Mouse (Mus musculus) ES-Bruce4 (cell line): ENCODE measurements around the gene Kif13a. TPM values are rescaled to one million over a fixed set of nuclear protein-coding genes. Genes with fewer than 3 reads are reported as not detected.

ENCODE experiments used
- H3K27ac ChIP-seq: 2 replicates; pipeline ENCODE4 v1.5.1; 2012; ENCODE audit warnings: low read length, inconsistent platforms; ENCODE audit not compliant: insufficient read depth
- H3K27me3 ChIP-seq: 2 replicates; pipeline ENCODE4 v1.6.1; 2012; ENCODE audit warnings: mild to moderate bottlenecking, low read length, inconsistent platforms; ENCODE audit not compliant: control insufficient read depth, poor library complexity, insufficient read depth, severe bottlenecking
- H3K36me3 ChIP-seq: 2 replicates; pipeline ENCODE4 v1.6.1; 2012; ENCODE audit warnings: inconsistent platforms, mild to moderate bottlenecking, low read length, moderate library complexity; ENCODE audit not compliant: control insufficient read depth, poor library complexity, insufficient read depth, severe bottlenecking
- H3K4me1 ChIP-seq: one replicate; pipeline ENCODE4 v1.8.1; 2011; ENCODE audit warnings: low read length; ENCODE audit not compliant: control insufficient read depth, insufficient read depth
- H3K4me3 ChIP-seq: 2 replicates; pipeline ENCODE4 v1.5.1; 2011; ENCODE audit warnings: low read depth, mild to moderate bottlenecking, low read length
- H3K9ac ChIP-seq: 2 replicates; pipeline ENCODE4 v1.6.1; 2012; ENCODE audit warnings: low read depth, mild to moderate bottlenecking, inconsistent platforms; ENCODE audit not compliant: poor library complexity, severe bottlenecking
- H3K9me3 ChIP-seq: replicated peaks from 2 replicates; pipeline ENCODE4 v1.6.1; 2012; ENCODE audit warnings: mild to moderate bottlenecking, low read length, inconsistent platforms; ENCODE audit not compliant: control insufficient read depth, poor library complexity, insufficient read depth, severe bottlenecking
- CTCF ChIP-seq: IDR thresholded peaks from one replicate; pipeline ENCODE4 v1.8.1; 2011; ENCODE audit warnings: low read depth, low read length
- EP300 ChIP-seq: IDR thresholded peaks from 2 replicates; pipeline ENCODE4 v1.6.1; 2011; ENCODE audit warnings: low read depth, low read length; ENCODE audit not compliant: insufficient read depth
- POLR2A ChIP-seq: IDR thresholded peaks from one replicate; pipeline ENCODE4 v1.8.1; 2011; ENCODE audit warnings: low read length; ENCODE audit not compliant: insufficient read depth
- polyA plus RNA-seq: library from polyadenylated mRNA; stranded (reverse); fragments of >200 nt; gene quantifications from 2 replicates; pipeline ENCODE4 v1.2.4, GENCODE M21; 2011; ENCODE audit warnings: low read depth; ENCODE audit not compliant: missing spikeins, insufficient read depth, insufficient read length

Gene Kif13a
- polyA plus RNA-seq, 1 experiment, result 41.1 TPM

GRCm38 (mm10) chr13:46760921-46761320, 168.7 kb downstream of the Kif13a start:
- no peak for TF ChIP-seq EP300
- TF ChIP-seq CTCF, result no peak
- no peak for TF ChIP-seq POLR2A
- no peaks in the 10 kb centered on the region for H3K27me3 ChIP-seq
- no peak overlapping the region for H3K9ac ChIP-seq
- no peak overlapping the region for H3K4me3 ChIP-seq
- H3K36me3 ChIP-seq, result peaks cover 3% of the 10 kb centered on the region; the same call in 1 of the 2 replicates
- H3K27ac ChIP-seq, result no peak overlapping the region
- no peaks in the 10 kb centered on the region for H3K4me1 ChIP-seq
- H3K9me3 ChIP-seq, result no peaks in the 10 kb centered on the region

- peak overlapping the region; percentile 24; the same call in 1 of the 2 replicates for H3K9ac ChIP-seq
- no peaks in the 10 kb centered on the region for H3K27me3 ChIP-seq
- peak overlapping the region; percentile 28; the same call in 1 of the 2 replicates for H3K27ac ChIP-seq
- peak overlapping the region; percentile 35; the same call in 1 of the 2 replicates for H3K4me3 ChIP-seq
- peaks cover 3% of the 10 kb centered on the region; the same call in 1 of the 2 replicates for H3K36me3 ChIP-seq
- TF ChIP-seq CTCF (no peak), POLR2A (no peak), EP300 (no peak)
- H3K4me1 ChIP-seq, result no peaks in the 10 kb centered on the region
- H3K9me3 ChIP-seq, result no peaks in the 10 kb centered on the region
Observed at GRCm38 (mm10) chr13:46759281-46759809, 170.3 kb downstream of the Kif13a start.

- H3K27ac ChIP-seq, result peak overlapping the region; percentile 28
- H3K4me1 ChIP-seq, result no peaks in the 10 kb centered on the region
- TF ChIP-seq CTCF (no peak), POLR2A (peak; percentile 53), EP300 (no peak)
- peaks cover 3% of the 10 kb centered on the region; the same call in 1 of the 2 replicates for H3K36me3 ChIP-seq
- H3K9ac ChIP-seq, result peak overlapping the region; percentile 24; the same call in 1 of the 2 replicates
- peak overlapping the region; percentile 35 for H3K4me3 ChIP-seq
- H3K9me3 ChIP-seq, result no peaks in the 10 kb centered on the region
- no peaks in the 10 kb centered on the region for H3K27me3 ChIP-seq
Observed at GRCm38 (mm10) chr13:46758627-46759026, 171.0 kb downstream of the Kif13a start.

- no peak overlapping the region for H3K27ac ChIP-seq
Observed at GRCm38 (mm10) chr13:46757946-46758345, 171.7 kb downstream of the Kif13a start.

GRCm38 (mm10) chr13:46753294-46753693, 176.4 kb downstream of the Kif13a start:
- Histone ChIP-seq H3K27ac (no peak overlapping the region), H3K36me3 (no peaks in the 10 kb centered on the region), H3K9ac (no peak overlapping the region), H3K4me3 (no peak overlapping the region), H3K27me3 (no peaks in the 10 kb centered on the region), H3K9me3 (no peaks in the 10 kb centered on the region), H3K4me1 (no peaks in the 10 kb centered on the region)
- TF ChIP-seq CTCF, result no peak
- no peak for TF ChIP-seq EP300
- TF ChIP-seq POLR2A, result no peak

More at GRCm38 (mm10) chr13:46757946-46758345, 171.7 kb downstream of the Kif13a start:
- H3K4me3 ChIP-seq, result no peak overlapping the region
- no peaks in the 10 kb centered on the region for H3K27me3 ChIP-seq
- peaks cover 3% of the 10 kb centered on the region; the same call in 1 of the 2 replicates for H3K36me3 ChIP-seq
- no peaks in the 10 kb centered on the region for H3K4me1 ChIP-seq
- TF ChIP-seq CTCF (no peak), POLR2A (no peak), EP300 (no peak)
- H3K9ac ChIP-seq, result peak overlapping the region; percentile 24; the same call in 1 of the 2 replicates
- no peaks in the 10 kb centered on the region for H3K9me3 ChIP-seq

- Histone ChIP-seq H3K4me3 (no peak overlapping the region), H3K27ac (no peak overlapping the region), H3K27me3 (no peaks in the 10 kb centered on the region), H3K4me1 (no peaks in the 10 kb centered on the region), H3K36me3 (no peaks in the 10 kb centered on the region), H3K9me3 (no peaks in the 10 kb centered on the region), H3K9ac (no peak overlapping the region)
- no peak for TF ChIP-seq CTCF
- no peak for TF ChIP-seq POLR2A
- TF ChIP-seq EP300, result no peak
Observed at GRCm38 (mm10) chr13:46752566-46753229, 177.0 kb downstream of the Kif13a start.
